Mouse (Mus musculus) layer of hippocampus, adult 11-12 months (tissue): ENCODE measurements around the gene Map4k5.
A peak's percentile ranks its signal among the peaks of the same experiment; 100 is the strongest.

Experiments
- DNase-seq: peaks from one replicate; pipeline ENCODE4 v3.0.0; 2022; ENCODE audit warnings: low spot score

Gene Map4k5

GRCm38 (mm10) chr12:69892371-69893251 is at the start of gene Map4k5, which contains the start of gene Atl1:
Map4k5 (minus strand) TSS chr12:69893200.
Atl1 (plus strand) TSS chr12:69892614.
- peak; percentile 90 for DNase-seq

- no peak for DNase-seq
Observed at GRCm38 (mm10) chr12:69941655-69942329, 48.8 kb upstream of the Map4k5 start.

DNA sequence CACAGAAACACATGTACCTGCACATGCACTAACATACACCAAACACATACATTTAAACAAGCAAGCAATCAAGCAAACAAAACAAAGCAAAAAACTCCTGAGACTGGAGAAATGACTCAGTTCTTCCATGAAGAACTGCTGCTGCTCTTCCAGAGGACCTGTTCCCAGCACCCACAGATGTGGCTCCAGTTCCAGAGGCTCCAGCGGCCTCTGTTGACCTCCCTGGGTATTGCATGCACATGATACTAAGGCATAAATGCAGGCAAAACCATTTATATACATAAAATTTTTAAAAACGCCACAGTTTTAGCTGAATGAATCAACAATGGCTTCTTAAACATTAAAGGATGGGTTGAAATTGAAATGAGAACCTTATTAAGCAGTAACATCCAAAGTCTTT is 46.3 kb upstream of the Map4k5 start:
- no peak for DNase-seq

DNA sequence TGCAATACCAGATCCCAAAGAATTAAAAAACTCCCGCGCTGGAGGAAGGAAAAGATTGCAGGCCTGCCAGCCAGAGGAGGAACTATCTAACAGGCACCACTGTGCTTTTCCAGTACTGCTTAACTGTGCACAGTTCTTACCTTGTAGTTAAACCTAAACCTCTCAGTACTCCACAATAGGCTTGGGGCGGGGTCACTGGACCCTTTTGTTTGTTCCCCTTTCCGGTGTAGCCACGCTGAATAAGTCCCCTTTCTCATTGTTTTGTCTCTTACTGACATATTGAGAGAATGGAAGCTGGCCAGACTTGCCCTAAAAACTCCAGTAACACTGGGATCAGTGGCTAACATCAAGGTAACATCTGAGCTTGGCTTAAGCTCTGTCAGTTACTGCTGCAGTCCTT is 44.7 kb upstream of the Map4k5 start:
- no peak for DNase-seq

GRCm38 (mm10) chr12:69926716-69927115 is 33.7 kb upstream of the Map4k5 start:
- DNase-seq: no peak

GRCm38 (mm10) chr12:69924012-69924411 is 31.0 kb upstream of the Map4k5 start:
- peak; percentile 29 for DNase-seq

GRCm38 (mm10) chr12:69923603-69924002 is 30.6 kb upstream of the Map4k5 start:
- no peak for DNase-seq

DNA sequence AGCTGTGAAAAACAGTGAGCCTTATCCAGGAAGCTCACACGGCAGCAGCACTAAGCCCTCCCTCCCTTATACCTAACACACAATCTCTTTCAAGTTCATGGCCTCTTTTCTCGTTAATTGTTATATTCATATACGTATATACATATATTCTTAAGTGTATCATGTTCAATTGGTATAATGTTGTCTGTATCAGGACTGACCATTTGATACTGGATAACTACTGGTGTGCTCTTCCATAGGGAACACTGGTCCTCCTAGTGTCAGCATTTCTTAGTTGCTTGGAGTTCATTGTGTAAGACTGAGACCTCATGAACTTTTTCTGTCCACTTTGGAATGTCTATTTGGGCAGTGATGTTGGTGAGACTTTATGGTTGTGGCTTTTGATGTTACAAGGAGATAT is 30.1 kb upstream of the Map4k5 start:
- DNase-seq: no peak

GRCm38 (mm10) chr12:69922099-69922498 is 29.1 kb upstream of the Map4k5 start:
- no peak for DNase-seq

DNA sequence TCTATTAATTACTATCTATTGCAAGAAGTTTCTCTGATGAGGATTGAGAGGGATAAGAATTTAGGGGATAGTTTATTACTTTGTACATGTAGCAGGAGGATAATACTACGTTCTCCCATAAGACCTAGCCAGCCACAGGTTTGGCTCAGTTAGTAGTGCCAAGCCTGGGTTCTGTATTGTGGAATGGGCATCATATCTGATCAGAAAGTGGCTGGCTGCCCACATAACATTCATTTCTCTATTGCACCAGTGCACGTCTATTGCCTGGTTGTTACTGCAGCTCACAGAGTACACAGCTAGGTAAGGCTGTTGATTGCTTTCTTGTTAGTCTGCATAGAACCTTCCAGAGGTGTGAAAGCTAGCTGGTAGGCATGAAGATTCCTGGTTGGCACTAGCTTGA is 24.9 kb upstream of the Map4k5 start:
- no peak for DNase-seq

GRCm38 (mm10) chr12:69912737-69913136 is 19.7 kb upstream of the Map4k5 start:
- DNase-seq: no peak

DNA sequence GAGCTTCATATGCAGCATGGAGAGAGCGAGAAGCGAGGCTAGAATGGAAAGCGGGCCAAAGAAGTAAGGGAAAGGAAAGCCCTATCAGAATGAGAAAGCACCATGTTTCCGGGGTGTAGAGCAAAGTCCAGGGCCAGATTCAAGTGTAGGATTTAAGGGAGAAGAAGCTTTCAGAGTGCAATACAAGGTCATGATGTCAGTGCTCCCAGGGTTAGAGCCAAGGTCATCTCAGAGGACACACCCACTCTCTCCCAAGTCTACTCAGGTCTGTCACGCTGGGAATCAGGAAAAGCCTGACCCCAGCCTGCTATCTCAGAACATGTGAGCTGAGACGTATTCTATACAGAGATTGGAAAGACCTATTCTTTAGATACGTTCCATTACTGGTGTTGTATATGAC is 18.9 kb upstream of the Map4k5 start:
- DNase-seq: no peak

- peak; percentile 82 for DNase-seq
Observed at GRCm38 (mm10) chr12:69908511-69908900, 15.5 kb upstream of the Map4k5 start.

DNA sequence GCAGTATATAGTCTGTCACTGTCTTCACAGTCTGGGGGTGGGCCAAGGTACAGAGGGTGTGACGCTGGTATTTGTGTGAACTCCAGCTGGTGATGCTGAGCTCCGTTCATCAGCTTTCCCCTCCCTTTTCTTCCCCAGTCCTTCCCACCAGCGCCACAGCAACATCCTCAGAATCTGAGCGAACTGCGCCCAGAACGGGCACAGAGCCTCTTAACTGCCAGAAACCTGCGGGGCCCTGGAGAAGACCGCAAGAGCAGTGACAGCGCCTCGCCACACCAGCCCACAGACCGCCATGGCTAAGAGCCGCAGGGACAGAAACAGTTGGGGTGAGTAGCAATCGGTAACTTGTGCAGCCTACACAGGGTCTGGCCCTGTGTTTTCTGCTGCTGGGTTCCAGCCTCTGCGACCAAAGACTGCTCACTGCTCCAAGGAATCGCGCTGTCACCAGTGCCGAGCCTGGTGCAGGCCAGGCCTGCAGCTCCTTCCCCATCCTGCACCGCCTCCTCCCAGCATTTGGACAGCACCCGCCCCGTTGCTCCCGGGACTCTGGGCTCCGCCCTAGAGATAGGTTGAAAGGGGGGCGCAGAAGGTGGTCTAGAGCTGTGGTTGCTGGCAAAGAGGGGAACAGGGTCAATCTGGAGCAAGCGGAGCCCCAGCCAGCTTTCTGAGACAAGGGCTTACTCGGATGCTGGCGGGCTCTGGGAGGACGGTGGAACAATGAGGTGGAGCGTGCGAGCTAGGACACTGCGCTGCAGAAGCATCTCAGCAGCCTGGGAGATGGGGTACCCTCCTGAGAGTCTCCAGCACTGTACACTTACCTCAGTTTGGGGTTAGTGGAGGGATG is 14.9 kb upstream of the Map4k5 start:
- peak; percentile 67 for DNase-seq

GRCm38 (mm10) chr12:69904991-69905390 is 12.0 kb upstream of the Map4k5 start:
- DNase-seq: no peak

DNA sequence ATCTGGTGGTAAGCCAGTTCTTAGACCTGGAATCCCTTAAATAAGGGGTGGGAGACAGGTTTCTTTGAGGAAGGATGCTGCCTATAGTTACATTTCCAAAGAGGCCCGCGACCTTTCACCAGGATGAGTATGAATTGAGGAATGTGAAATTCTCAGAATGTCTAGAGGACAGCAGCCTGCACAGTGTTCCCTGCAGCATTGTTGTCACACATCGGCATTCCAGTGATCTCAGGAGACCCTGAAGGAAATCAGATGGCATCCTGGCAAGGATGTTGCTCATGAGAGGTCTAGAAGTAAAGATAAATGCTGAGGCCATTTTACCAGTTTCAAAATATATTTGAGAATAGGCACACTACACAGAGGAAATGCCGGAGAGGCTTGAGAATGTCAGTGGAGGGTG is 5.1 kb upstream of the Map4k5 start:
- DNase-seq: no peak

DNA sequence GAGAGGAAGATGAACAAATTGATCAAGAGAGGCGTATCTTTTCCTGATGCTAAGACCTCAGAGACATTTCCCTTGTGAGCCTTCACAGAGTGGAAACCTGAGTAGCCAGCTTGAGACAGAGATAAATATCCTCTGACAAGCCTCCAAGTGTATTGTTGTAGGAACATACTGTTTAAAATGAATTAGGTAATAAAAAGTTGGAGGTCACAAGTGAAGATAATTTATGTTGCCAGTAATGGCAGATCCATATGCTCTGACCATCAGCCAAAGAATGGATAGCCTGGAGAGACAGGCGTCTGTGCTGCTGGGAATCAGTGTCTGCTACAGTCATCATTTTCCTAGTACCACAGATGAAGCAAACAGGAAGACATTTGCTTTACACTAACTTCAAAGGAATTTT is 2.0 kb upstream of the Map4k5 start:
- DNase-seq: no peak

DNA sequence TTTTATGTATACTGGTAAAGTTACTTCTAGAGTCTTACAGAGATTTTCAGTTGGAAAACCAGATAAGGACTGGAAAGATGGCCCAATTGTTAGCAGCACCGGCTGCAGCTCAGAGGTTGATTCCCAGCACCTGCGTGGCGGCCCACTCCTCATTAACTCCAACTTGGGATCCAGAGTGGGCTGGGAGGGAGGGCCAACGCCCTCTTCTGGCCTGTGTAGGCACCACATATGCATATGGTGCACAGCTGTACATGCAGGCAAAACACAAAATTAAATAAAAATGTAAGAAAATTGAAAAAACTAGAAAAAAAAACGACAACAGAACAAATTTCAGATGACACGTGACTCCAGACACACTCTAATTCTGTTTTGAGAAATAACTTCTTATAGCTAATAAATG is 927 bp upstream of the Map4k5 start:
- no peak for DNase-seq

DNA sequence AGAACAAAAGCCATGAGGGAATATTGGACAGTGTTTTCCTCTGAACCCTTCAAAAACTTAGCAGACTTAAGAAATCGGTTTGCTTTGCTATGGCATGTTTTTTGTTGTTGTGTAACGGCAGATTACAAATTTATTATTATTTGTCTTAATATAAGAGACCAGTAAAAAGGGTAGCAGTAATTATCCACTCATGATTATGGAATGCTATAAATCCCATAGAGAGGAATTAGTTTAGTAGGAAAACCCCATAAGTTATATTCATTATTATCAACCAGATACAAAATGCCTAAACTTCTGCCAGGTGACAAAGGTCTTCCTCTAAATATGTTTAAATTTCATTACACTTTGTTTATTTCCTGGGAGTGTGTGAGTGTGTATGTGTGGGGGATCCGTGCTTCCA is 1.3 kb downstream of the Map4k5 start:
- DNase-seq: no peak

GRCm38 (mm10) chr12:69890476-69890875 is 2.5 kb downstream of the Map4k5 start:
- no peak for DNase-seq

DNA sequence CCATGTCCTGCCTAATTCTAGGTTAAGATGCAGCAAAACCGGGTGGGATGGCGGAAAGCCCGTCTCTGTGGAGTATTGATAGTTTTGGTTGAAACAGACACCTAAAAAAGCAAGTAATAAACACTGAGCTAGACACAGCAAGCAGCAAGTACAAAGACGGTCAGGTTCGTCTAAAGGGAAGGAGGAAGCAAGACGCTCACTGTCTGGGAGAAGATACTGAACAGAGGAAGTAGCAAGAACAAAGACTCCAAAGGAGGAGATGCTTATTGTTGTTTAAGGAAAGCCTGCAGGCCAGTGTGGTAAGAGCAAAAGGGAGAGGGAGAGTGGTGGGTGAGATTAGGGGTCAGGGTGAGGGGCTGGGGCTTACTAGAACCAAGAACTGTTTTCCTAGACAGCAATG is 2.9 kb downstream of the Map4k5 start:
- DNase-seq: no peak

DNA sequence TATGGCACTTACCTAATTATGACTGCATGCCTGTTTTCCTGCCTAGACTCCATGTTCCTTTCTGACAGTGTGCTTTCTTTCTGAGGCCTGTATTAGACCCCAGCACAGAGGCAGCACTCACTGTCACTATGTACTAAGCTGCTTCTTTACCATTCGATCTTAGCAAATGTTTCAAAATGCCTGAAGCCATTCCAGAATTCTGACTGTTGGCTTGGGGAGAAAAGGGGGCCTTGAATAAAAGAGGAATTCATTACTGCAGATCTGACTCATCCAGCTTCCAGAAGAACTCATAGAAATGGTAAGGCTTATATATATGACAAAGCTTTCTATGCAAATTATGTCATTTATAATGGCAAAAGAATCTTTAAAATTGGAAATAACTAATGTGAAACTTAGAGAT is 4.7 kb downstream of the Map4k5 start:
- DNase-seq: no peak

- no peak for DNase-seq
Observed at GRCm38 (mm10) chr12:69887776-69888175, 5.2 kb downstream of the Map4k5 start.
